Mouse (Mus musculus): ENCODE data around the gene Aqp12. TPM values are rescaled to one million over a fixed set of nuclear protein-coding genes. Genes with fewer than 3 reads are reported as not detected.

Aqp12 gene
- polyA plus RNA-seq, 1 experiment = not detected

DNA sequence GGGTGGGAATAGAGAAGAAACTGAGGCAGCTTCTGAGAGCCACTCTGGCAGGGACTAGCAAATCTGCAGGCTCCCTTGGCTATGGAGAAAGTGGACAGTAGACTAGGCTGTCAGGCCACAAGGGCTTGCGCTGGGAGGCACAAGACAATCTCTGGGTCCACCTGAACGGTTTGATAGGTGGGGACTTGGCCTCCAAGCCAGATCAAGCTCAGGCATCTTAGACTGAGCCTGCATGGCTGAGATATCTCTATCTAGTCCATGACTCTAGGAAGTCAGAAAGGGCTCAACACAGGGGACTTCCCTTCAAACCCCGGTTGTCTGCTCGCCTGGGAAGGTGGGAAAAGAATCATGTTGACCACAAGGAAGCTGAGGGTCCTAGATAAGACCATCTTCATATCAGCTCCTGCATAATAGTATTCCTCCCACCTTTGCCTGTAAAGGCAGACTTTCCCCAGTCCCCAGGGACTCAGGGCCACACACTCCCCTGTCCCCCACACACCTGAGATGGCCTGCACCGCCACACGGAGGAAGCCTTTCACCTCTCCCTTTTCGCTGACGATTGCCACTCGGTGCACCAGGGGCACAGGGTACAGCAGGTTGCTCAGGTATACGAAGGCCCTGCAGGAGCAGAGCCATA, 40.1 kb downstream of the Aqp12 start:
- no peaks in the 10 kb centered on the region for H3K36me3 ChIP-seq (ENCODE audit: control insufficient read depth, insufficient read depth)
- H3K27me3 ChIP-seq (ENCODE audit: control insufficient read depth, insufficient read depth, insufficient read length) = peaks cover 10% of the 10 kb centered on the region
- H3ac ChIP-seq (ENCODE audit: control insufficient read depth, insufficient read length, low read depth) = no peak overlapping the region
- TF ChIP-seq MAX (IDR thresholded peaks at IDR 0.05) (no peak), MYOG (IDR thresholded peaks at IDR 0.05; ENCODE audit: control insufficient read depth, extremely low read depth, insufficient read length) (no peak), FOSL1 (IDR thresholded peaks at IDR 0.05; ENCODE audit: insufficient read depth, low read length, poor library complexity, severe bottlenecking) (no peak), MYOD1 (IDR thresholded peaks at IDR 0.05; ENCODE audit: control insufficient read depth, insufficient read length, low read depth) (no peak), CEBPB (IDR thresholded peaks at IDR 0.05; ENCODE audit: low read depth) (no peak), USF1 (IDR thresholded peaks at IDR 0.05; ENCODE audit: low read depth) (no peak), CTCF (IDR thresholded peaks at IDR 0.05; ENCODE audit: control insufficient read depth, insufficient read depth, insufficient read length) (no peak)
- no peaks in the 10 kb centered on the region for H3K79me3 ChIP-seq (ENCODE audit: low read depth)
- H3K4me3 ChIP-seq (ENCODE audit: insufficient read depth, poor library complexity, severe bottlenecking) = no peak overlapping the region
- H3K79me2 ChIP-seq (ENCODE audit: control insufficient read depth, insufficient read depth) = no peaks in the 10 kb centered on the region

- Histone ChIP-seq H3K27me3 (ENCODE audit: control insufficient read depth, insufficient read depth, insufficient read length) (peaks cover 10% of the 10 kb centered on the region), H3K79me2 (ENCODE audit: control insufficient read depth, insufficient read depth) (no peaks in the 10 kb centered on the region), H3K36me3 (ENCODE audit: control insufficient read depth, insufficient read depth) (no peaks in the 10 kb centered on the region), H3ac (ENCODE audit: control insufficient read depth, insufficient read length, low read depth) (no peak overlapping the region), H3K79me3 (ENCODE audit: low read depth) (no peaks in the 10 kb centered on the region), H3K4me3 (ENCODE audit: insufficient read depth, poor library complexity, severe bottlenecking) (no peak overlapping the region)
- no peak for TF ChIP-seq MYOD1 (IDR thresholded peaks at IDR 0.05; ENCODE audit: control insufficient read depth, insufficient read length, low read depth)
- TF ChIP-seq CTCF (IDR thresholded peaks at IDR 0.05; ENCODE audit: control insufficient read depth, insufficient read depth, insufficient read length) = no peak
- no peak for TF ChIP-seq USF1 (IDR thresholded peaks at IDR 0.05; ENCODE audit: low read depth)
These were observed 43.9 kb downstream of the Aqp12 start for GRCm38 (mm10) chr1:93050071-93050470.

GRCm38 (mm10) chr1:93051124-93051833, 45.1 kb downstream of the Aqp12 start:
- Histone ChIP-seq H3K36me3 (ENCODE audit: control insufficient read depth, insufficient read depth) (no peaks in the 10 kb centered on the region), H3K79me2 (ENCODE audit: control insufficient read depth, insufficient read depth) (no peaks in the 10 kb centered on the region), H3K27me3 (ENCODE audit: control insufficient read depth, insufficient read depth, insufficient read length) (peaks cover 10% of the 10 kb centered on the region), H3K4me3 (ENCODE audit: insufficient read depth, poor library complexity, severe bottlenecking) (no peak overlapping the region), H3ac (ENCODE audit: control insufficient read depth, insufficient read length, low read depth) (no peak overlapping the region), H3K79me3 (ENCODE audit: low read depth) (no peaks in the 10 kb centered on the region)
- TF ChIP-seq USF1 (IDR thresholded peaks at IDR 0.05; ENCODE audit: low read depth) (no peak), MYOG (IDR thresholded peaks at IDR 0.05; ENCODE audit: control insufficient read depth, extremely low read depth, insufficient read length) (no peak), MAX (IDR thresholded peaks at IDR 0.05) (no peak), MYOD1 (IDR thresholded peaks at IDR 0.05; ENCODE audit: control insufficient read depth, insufficient read length, low read depth) (no peak), CTCF (IDR thresholded peaks at IDR 0.05; ENCODE audit: control insufficient read depth, insufficient read depth, insufficient read length) (no peak), CEBPB (IDR thresholded peaks at IDR 0.05; ENCODE audit: low read depth) (no peak), FOSL1 (IDR thresholded peaks at IDR 0.05; ENCODE audit: insufficient read depth, low read length, poor library complexity, severe bottlenecking) (no peak)

Other genes with a start within 250 kb of the Aqp12 start
- gene Gpc1, start 174.7 kb upstream of the Aqp12 start, polyA plus RNA-seq (2012; fragmentation: generic; extraction: Trizol) = 380 TPM
- gene Ankmy1, start 103.4 kb upstream of the Aqp12 start, polyA plus RNA-seq (2012; fragmentation: generic; extraction: Trizol) = 0.57 TPM
- gene Dusp28, start 99.4 kb upstream of the Aqp12 start, polyA plus RNA-seq (2012; fragmentation: generic; extraction: Trizol) = 9.3 TPM
- 29.9 TPM for gene Rnpepl1, start 95.6 kb upstream of the Aqp12 start, polyA plus RNA-seq (2012; fragmentation: generic; extraction: Trizol)
- 19.8 TPM for gene Capn10, start 72.0 kb upstream of the Aqp12 start, polyA plus RNA-seq (2012; fragmentation: generic; extraction: Trizol)
- gene Gpr35, start 55.5 kb upstream of the Aqp12 start, polyA plus RNA-seq (2012; fragmentation: generic; extraction: Trizol) = 0.13 TPM
- gene Kif1a, start 95.6 kb downstream of the Aqp12 start, polyA plus RNA-seq (2012; fragmentation: generic; extraction: Trizol) = 3.4 TPM
- gene Agxt, start 128.9 kb downstream of the Aqp12 start, polyA plus RNA-seq (2012; fragmentation: generic; extraction: Trizol) = not detected
- gene 2310007B03Rik, start 154.6 kb downstream of the Aqp12 start, polyA plus RNA-seq (2012; fragmentation: generic; extraction: Trizol) = 0.09 TPM
- gene Crocc2, start 162.4 kb downstream of the Aqp12 start, polyA plus RNA-seq (2012; fragmentation: generic; extraction: Trizol) = 0.01 TPM
- gene Sned1, start 229.5 kb downstream of the Aqp12 start, polyA plus RNA-seq (2012; fragmentation: generic; extraction: Trizol) = 0.18 TPM

Data from C2C12 (cell line).